Mouse (Mus musculus) myocyte (in vitro differentiated cells): ENCODE results near the gene Gatd1. TPM values are rescaled to one million over a fixed set of nuclear protein-coding genes. Genes with fewer than 3 reads are reported as not detected.

Experiments
- H3K27me3 ChIP-seq: one replicate; pipeline ENCODE4 v1.6.1; 2011; ENCODE audit not compliant: control insufficient read depth, insufficient read depth, insufficient read length
- H3K36me3 ChIP-seq: one replicate; pipeline ENCODE4 v1.6.1; 2011; ENCODE audit not compliant: control insufficient read depth, insufficient read depth
- H3K4me2 ChIP-seq: one replicate; pipeline ENCODE4 v1.6.1; 2011; ENCODE audit warnings: low read depth, control low read depth
- H3K4me3 ChIP-seq: one replicate; pipeline ENCODE4 v1.5.1; 2011; ENCODE audit warnings: mild to moderate bottlenecking, control low read depth, moderate library complexity
- H3K79me2 ChIP-seq: one replicate; pipeline ENCODE4 v1.6.1; 2011; ENCODE audit not compliant: control insufficient read depth, insufficient read depth
- H3ac ChIP-seq: one replicate; pipeline ENCODE4 v1.6.1; 2011; ENCODE audit not compliant: control insufficient read depth, insufficient read length
- CEBPB ChIP-seq: IDR thresholded peaks from 2 replicates; pipeline ENCODE4 v1.6.1; 2011; ENCODE audit warnings: mild to moderate bottlenecking, moderate library complexity; ENCODE audit not compliant: poor library complexity, insufficient read depth, severe bottlenecking
- E2F4 ChIP-seq: IDR thresholded peaks from one replicate; pipeline ENCODE4 v1.6.1; 2011; ENCODE audit warnings: mild to moderate bottlenecking, control low read depth, moderate library complexity; ENCODE audit not compliant: insufficient read depth
- MAX ChIP-seq: IDR thresholded peaks from one replicate; pipeline ENCODE4 v1.6.1; 2011; ENCODE audit warnings: low read depth, mild to moderate bottlenecking, control low read depth
- MYOD1 ChIP-seq, 3 experiments: IDR thresholded peaks; one replicate each; pipeline ENCODE4 v1.6.1; 2011; ENCODE audit warnings: control low read depth in 2 of 3, low read depth in 2 of 3, mild to moderate bottlenecking in 2 of 3, moderate library complexity in 1 of 3; ENCODE audit not compliant: insufficient read length in 2 of 3, control insufficient read depth in 1 of 3
- MYOG ChIP-seq, 3 experiments: IDR thresholded peaks; one replicate each; pipeline ENCODE4 v1.6.1; 2011; ENCODE audit warnings: control low read depth in 2 of 3, low read depth in 2 of 3, mild to moderate bottlenecking in 2 of 3; ENCODE audit not compliant: insufficient read length in 2 of 3, control insufficient read depth in 1 of 3, insufficient read depth in 1 of 3
- POLR2A ChIP-seq: IDR thresholded peaks from one replicate; pipeline ENCODE4 v1.6.1; 2011; ENCODE audit warnings: low read depth, mild to moderate bottlenecking, control low read depth, moderate library complexity; ENCODE audit not compliant: insufficient read length
- POLR2AphosphoS2 ChIP-seq: IDR thresholded peaks from one replicate; pipeline ENCODE4 v1.6.1; 2011; ENCODE audit warnings: low read depth, control low read depth; ENCODE audit not compliant: insufficient read length
- REST ChIP-seq: IDR thresholded peaks from one replicate; pipeline ENCODE4 v1.6.1; 2011; ENCODE audit warnings: mild to moderate bottlenecking, control low read depth, moderate library complexity; ENCODE audit not compliant: insufficient read depth, insufficient read length
- SRF ChIP-seq: IDR thresholded peaks from one replicate; pipeline ENCODE4 v1.6.1; 2011; ENCODE audit warnings: low read depth; ENCODE audit not compliant: control insufficient read depth, insufficient read length
- TCF12 ChIP-seq: IDR thresholded peaks from one replicate; pipeline ENCODE4 v1.6.1; 2011; ENCODE audit warnings: mild to moderate bottlenecking, control low read depth; ENCODE audit not compliant: poor library complexity, insufficient read depth, severe bottlenecking
- TCF3 ChIP-seq: IDR thresholded peaks from one replicate; pipeline ENCODE4 v1.6.1; 2011; ENCODE audit warnings: low read depth, control low read depth; ENCODE audit not compliant: insufficient read length
- USF1 ChIP-seq: IDR thresholded peaks from one replicate; pipeline ENCODE4 v1.6.1; 2011; ENCODE audit warnings: low read depth, mild to moderate bottlenecking, control low read depth, moderate library complexity
- polyA plus RNA-seq: library from polyadenylated mRNA; unstranded; fragments of >200 nt; fragmentation: generic; extraction: Trizol; gene quantifications from one replicate; pipeline ENCODE4 v1.2.1, GENCODE M21; 2012; ENCODE audit warnings: missing spikeins

Gene Gatd1
- polyA plus RNA-seq, 1 experiment = 16.3 TPM

DNA sequence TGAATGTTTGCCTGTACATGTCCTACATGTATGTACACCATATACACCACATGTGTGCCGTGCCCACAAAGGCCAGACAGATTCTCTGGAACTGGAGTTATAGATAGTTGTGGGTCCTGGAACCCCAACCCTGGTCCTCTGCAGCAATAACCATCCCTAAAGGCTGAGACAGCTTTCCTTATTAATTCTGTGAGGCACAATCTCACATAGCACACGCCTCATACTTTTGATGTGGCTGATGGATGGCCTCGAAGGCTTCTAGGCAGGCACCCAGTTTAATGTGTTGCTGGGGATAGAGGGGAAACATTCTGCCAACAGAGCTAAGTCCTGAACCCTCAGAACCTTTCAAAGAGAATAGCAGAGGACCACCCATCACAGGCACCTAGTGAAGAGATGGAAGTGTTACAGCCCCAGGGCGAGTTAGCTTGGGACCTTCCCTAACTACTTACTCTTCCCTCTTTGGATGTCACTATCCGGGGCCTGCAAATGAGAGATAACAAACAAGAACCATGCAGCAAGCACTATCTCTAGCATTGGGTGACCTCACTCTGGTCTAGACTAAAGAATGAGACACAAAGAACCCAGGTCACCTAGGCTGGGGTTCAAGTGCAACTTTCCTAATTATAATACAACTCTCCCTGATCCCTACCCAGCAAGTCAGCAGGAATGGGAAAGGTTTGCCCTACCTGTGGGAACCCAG, 49.4 kb downstream of the Gatd1 start:
- Histone ChIP-seq H3K27me3 (peaks cover 14% of the 10 kb centered on the region), H3ac (no peak overlapping the region), H3K4me3 (no peak overlapping the region), H3K36me3 (no peaks in the 10 kb centered on the region), H3K79me2 (no peaks in the 10 kb centered on the region), H3K4me2 (no peak overlapping the region)
- TF ChIP-seq E2F4 = no peak
- TF ChIP-seq TCF3 = no peak
- no peak for TF ChIP-seq TCF12
- TF ChIP-seq SRF = no peak
- TF ChIP-seq USF1 = no peak
- no peak for TF ChIP-seq MYOG (IDR thresholded peaks at IDR 0.05; ENCODE audit: control insufficient read depth in 1 of 3, insufficient read depth in 1 of 3, insufficient read length in 2 of 3, low read depth in 2 of 3)
- no peak for TF ChIP-seq CEBPB
- no peak for TF ChIP-seq MAX
- no peak for TF ChIP-seq REST
- TF ChIP-seq MYOD1 (IDR thresholded peaks at IDR 0.05; ENCODE audit: control insufficient read depth in 1 of 3, insufficient read length in 2 of 3, low read depth in 2 of 3) = no peak
- TF ChIP-seq POLR2A = no peak
- no peak for TF ChIP-seq POLR2AphosphoS2

DNA sequence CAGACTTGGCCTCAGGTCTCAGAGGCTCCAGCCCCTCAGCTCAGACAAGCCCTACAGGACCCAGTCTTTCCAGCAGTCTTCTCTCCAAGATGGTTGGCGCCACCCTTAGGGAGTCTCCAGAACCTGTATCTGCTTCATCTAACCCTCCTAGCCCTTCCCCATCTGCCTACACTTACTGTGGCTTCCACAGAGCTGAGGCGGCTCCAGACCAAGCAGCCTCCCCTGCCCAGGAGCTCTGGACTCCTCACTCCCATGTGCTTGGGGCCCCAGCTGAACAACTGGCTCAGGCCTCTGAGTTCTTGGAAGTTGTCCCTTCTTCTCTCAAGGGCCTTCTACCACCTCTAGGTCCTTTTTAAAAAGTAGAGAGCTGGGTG, 50.2 kb downstream of the Gatd1 start:
- H3K79me2 ChIP-seq = no peaks in the 10 kb centered on the region
- H3K4me2 ChIP-seq = no peak overlapping the region
- no peak overlapping the region for H3ac ChIP-seq
- no peak overlapping the region for H3K4me3 ChIP-seq
- H3K27me3 ChIP-seq = peaks cover 14% of the 10 kb centered on the region
- no peak for TF ChIP-seq SRF
- no peak for TF ChIP-seq POLR2A
- no peaks in the 10 kb centered on the region for H3K36me3 ChIP-seq

DNA sequence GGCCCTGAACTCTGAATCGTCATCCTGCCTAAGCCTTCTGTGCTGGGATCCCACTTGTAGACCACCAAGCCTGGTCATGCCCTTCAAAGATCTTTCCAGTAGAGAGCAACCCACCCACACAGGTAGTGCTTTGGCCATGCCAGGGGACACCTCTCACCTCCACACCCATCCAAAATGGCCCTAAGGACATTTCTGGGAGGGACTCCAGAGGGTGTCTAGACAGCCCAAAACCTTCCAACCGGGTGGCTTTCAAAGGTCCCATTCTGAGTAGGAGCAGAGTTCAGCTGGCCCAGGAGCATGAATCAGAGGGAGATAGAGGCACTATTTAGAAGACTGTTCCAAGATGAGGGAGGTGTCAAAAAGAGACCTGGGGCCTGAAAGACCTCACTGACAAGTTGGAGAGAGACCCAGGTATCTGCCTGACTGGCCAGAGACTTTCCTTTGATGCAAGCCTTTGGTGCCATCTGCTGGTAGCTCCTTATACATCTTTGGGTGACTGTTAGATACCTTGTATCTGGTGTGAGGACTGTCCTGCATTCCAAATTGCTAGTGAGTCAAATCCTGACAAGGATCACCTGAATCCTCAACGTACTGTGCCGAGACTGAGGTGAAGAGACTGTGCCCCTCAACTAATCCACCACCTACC, 50.7 kb downstream of the Gatd1 start:
- H3K79me2 ChIP-seq = no peaks in the 10 kb centered on the region
- H3K4me2 ChIP-seq = no peak overlapping the region
- no peaks in the 10 kb centered on the region for H3K36me3 ChIP-seq
- no peak overlapping the region for H3ac ChIP-seq
- peaks cover 14% of the 10 kb centered on the region for H3K27me3 ChIP-seq
- H3K4me3 ChIP-seq = no peak overlapping the region
- TF ChIP-seq TCF3 (no peak), POLR2A (no peak), SRF (no peak), USF1 (no peak), MYOD1 (IDR thresholded peaks at IDR 0.05; ENCODE audit: control insufficient read depth in 1 of 3, insufficient read length in 2 of 3, low read depth in 2 of 3) (no peak), MAX (no peak), REST (no peak), TCF12 (no peak), MYOG (IDR thresholded peaks at IDR 0.05; ENCODE audit: control insufficient read depth in 1 of 3, insufficient read depth in 1 of 3, insufficient read length in 2 of 3, low read depth in 2 of 3) (no peak), E2F4 (no peak), POLR2AphosphoS2 (no peak), CEBPB (no peak)

DNA sequence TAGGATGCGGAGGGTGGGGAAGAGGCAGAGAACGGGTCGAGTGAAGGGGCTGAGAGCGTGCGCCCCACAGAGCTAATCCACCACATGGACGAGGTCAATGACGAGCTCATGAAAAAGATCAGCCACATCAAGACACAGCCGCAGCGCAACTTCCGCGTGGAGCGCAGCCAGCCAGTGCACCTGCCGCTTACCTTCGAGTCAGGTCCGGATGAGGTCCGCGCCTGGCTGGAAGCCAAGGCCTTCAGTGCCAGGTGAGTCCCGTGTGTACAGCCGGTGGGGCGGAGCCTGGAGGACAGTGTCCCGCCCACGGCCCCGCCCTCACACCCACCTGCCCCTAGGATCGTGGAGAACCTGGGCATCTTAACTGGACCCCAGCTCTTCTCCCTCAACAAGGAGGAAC, 52.4 kb downstream of the Gatd1 start:
- H3K4me2 ChIP-seq = no peak overlapping the region
- no peak overlapping the region for H3K4me3 ChIP-seq
- TF ChIP-seq POLR2A (no peak), MYOD1 (IDR thresholded peaks at IDR 0.05; ENCODE audit: control insufficient read depth in 1 of 3, insufficient read length in 2 of 3, low read depth in 2 of 3) (no peak), POLR2AphosphoS2 (no peak), TCF12 (no peak), E2F4 (no peak), MYOG (IDR thresholded peaks at IDR 0.05; ENCODE audit: control insufficient read depth in 1 of 3, insufficient read depth in 1 of 3, insufficient read length in 2 of 3, low read depth in 2 of 3) (no peak), SRF (no peak), MAX (no peak), USF1 (no peak), TCF3 (no peak), REST (no peak), CEBPB (no peak)
- no peaks in the 10 kb centered on the region for H3K79me2 ChIP-seq
- no peak overlapping the region for H3ac ChIP-seq
- no peaks in the 10 kb centered on the region for H3K36me3 ChIP-seq
- peaks cover 21% of the 10 kb centered on the region for H3K27me3 ChIP-seq

Other genes starting within 250 kb of the Gatd1 start
- 276 TPM for gene Rnh1, start 241.3 kb downstream of the Gatd1 start, polyA plus RNA-seq
- 215 TPM for gene Hras, start 220.1 kb downstream of the Gatd1 start, polyA plus RNA-seq
- gene Lrrc56, start 220.0 kb downstream of the Gatd1 start, polyA plus RNA-seq = 1.1 TPM
- 0.10 TPM for gene Lmntd2, start 200.1 kb downstream of the Gatd1 start, polyA plus RNA-seq
- 54.5 TPM for gene Rassf7, start 198.3 kb downstream of the Gatd1 start, polyA plus RNA-seq
- gene Phrf1, start 185.4 kb downstream of the Gatd1 start, polyA plus RNA-seq = 44.5 TPM
- 0.97 TPM for gene Irf7, start 147.7 kb downstream of the Gatd1 start, polyA plus RNA-seq
- gene Cdhr5, start 137.3 kb downstream of the Gatd1 start, polyA plus RNA-seq = 0.07 TPM
- 0.68 TPM for gene Sct, start 135.0 kb downstream of the Gatd1 start, polyA plus RNA-seq
- not detected for gene Drd4, start 122.1 kb downstream of the Gatd1 start, polyA plus RNA-seq
- gene Deaf1, start 86.4 kb downstream of the Gatd1 start, polyA plus RNA-seq = 11.8 TPM
- 12.5 TPM for gene Tmem80, start 86.4 kb downstream of the Gatd1 start, polyA plus RNA-seq
- gene Eps8l2, start 75.3 kb downstream of the Gatd1 start, polyA plus RNA-seq = 0.44 TPM
- gene Taldo1, start 21.9 kb downstream of the Gatd1 start, polyA plus RNA-seq = 259 TPM
- 0.25 TPM for gene Cend1, start 15.4 kb upstream of the Gatd1 start, polyA plus RNA-seq
- 8.8 TPM for gene Slc25a22, start 23.8 kb upstream of the Gatd1 start, polyA plus RNA-seq
- gene Pidd1, start 29.9 kb upstream of the Gatd1 start, polyA plus RNA-seq = 1.9 TPM
- 5,265 TPM for gene Rplp2, start 33.2 kb upstream of the Gatd1 start, polyA plus RNA-seq
- gene Pnpla2, start 41.1 kb upstream of the Gatd1 start, polyA plus RNA-seq = 50.5 TPM
- gene Cracr2b, start 47.0 kb upstream of the Gatd1 start, polyA plus RNA-seq = 2.4 TPM
- 267 TPM for gene Cd151, start 53.3 kb upstream of the Gatd1 start, polyA plus RNA-seq
- 95.1 TPM for gene Polr2l, start 61.0 kb upstream of the Gatd1 start, polyA plus RNA-seq
- gene Tspan4, start 61.1 kb upstream of the Gatd1 start, polyA plus RNA-seq = 95.5 TPM
- gene Chid1, start 125.7 kb upstream of the Gatd1 start, polyA plus RNA-seq = 51.3 TPM
- gene Ap2a2, start 148.0 kb upstream of the Gatd1 start, polyA plus RNA-seq = 89.2 TPM
- 0.20 TPM for gene Muc6, start 241.2 kb upstream of the Gatd1 start, polyA plus RNA-seq